Mouse (Mus musculus) frontal cortex, postnatal 10 days (tissue): ENCODE measurements around the gene Ncaph.
"Not testable (repeated sequence)": the region's sequence is repeated elsewhere in the genome, so short reads cannot be mapped to it uniquely, and the experiment has no call there.

Experiments used
- DNase-seq, 2 experiments: peaks; one replicate each; pipeline ENCODE4 v3.0.0; 2022; ENCODE audit warnings: low spot score in 2 of 2, mixed read lengths in 1 of 2

Ncaph gene

GRCm38 (mm10) chr2:127133621-127134461 lies at the start of gene Ncaph:
Ncaph (minus strand) TSS chr2:127133954.
- DNase-seq = peak; percentile 71 to 90

DNA sequence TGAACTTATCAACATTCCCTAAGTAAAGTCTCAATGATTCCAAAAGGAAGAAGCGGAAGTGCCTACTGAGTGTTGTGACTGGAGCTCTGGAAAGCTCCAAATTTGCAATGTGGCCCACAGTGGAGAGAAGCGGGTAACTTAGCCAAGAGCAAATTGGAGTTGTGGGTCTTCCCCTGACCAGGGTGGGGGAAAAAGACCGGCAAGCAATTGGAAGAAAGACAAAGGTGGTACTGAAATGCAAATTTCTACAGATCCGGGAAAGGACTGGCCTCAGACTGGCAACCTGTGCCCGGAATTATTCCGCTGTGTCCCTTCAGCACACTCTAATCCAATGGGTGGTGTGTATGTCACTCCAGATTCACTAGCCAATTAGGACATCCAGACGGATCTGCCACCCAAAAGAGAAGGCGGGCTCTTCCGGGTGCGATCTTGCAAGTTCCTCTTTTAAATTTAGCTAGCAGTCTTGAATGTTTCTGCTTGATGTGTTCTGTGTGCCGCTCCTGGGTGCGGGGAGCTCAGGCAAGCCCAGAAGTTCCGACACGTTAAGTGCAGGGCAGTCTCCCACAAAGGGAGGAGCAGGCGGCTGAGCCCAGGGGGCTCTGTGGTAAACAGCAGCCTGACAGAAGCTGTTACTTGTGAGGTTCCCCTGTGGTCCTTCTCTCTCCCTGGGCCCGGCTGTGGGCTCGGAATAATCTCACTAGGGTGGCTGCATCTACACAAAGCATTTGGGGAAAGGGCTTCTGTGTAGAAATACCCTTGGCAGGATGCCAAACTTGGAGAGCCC lies 49.0 kb upstream of the Ncaph start:
- DNase-seq = peak; percentile 79 to 82

GRCm38 (mm10) chr2:127166261-127166660 lies 32.5 kb upstream of the Ncaph start:
- DNase-seq = not testable (repeated sequence)

GRCm38 (mm10) chr2:127165675-127166074 lies 31.9 kb upstream of the Ncaph start:
- no peak for DNase-seq

GRCm38 (mm10) chr2:127145699-127146098 lies 11.9 kb upstream of the Ncaph start:
- no peak for DNase-seq

- peak in 1 of 2 experiments; percentile 42 for DNase-seq
Observed at GRCm38 (mm10) chr2:127143158-127144063, 9.7 kb upstream of the Ncaph start, which contains the start of gene Itpripl1. Itpripl1 (minus strand) TSS chr2:127143442.

DNA sequence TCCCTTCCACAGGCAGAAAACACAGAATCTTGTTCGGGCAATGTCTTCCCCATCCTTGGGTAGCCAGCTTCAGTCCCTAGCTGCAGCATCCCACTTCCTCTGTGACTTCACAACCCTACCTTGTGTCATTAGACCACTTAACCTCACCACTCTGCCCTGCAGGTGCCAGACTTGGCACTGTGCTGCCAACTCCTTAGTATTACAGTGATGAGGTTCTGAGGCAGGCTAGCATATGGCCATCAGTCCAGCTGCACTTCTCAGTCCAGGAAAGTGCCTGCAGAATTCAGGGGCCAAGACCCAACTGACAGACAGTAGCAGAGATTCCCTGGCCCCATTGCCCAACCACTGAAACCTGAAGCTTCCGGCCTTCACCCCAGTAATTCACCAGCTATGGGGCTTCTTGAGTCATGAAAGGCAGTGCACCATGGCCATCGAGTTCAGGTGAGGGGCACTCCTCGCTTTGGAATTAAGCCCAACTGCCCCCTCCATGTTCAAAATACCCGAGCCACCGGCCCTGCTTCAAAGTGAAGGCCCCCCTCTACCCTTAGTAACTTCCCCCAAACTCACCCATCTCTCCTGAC lies 8.9 kb upstream of the Ncaph start:
- no peak for DNase-seq

- no peak for DNase-seq
Observed at GRCm38 (mm10) chr2:127142031-127142430, 8.3 kb upstream of the Ncaph start.

DNA sequence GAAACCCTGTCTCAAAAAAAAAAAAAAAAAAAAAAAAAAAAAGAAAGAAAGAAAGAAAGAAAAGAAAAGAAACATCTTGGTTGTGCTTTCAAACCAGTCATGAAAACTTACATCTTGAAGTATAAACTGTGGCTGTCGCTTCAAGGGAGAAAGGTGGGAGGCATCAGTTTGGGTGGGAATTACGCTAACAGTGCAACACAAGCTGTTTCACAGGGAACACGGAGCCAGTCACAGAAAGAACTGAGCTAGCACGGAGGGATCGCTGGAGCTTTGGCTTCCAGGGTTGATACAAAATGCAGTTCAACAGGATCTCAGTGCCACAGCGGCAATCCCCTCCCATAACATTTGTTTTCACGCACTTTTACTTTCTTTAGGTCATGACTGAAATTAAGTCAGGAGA lies 6.3 kb upstream of the Ncaph start:
- no peak for DNase-seq

DNA sequence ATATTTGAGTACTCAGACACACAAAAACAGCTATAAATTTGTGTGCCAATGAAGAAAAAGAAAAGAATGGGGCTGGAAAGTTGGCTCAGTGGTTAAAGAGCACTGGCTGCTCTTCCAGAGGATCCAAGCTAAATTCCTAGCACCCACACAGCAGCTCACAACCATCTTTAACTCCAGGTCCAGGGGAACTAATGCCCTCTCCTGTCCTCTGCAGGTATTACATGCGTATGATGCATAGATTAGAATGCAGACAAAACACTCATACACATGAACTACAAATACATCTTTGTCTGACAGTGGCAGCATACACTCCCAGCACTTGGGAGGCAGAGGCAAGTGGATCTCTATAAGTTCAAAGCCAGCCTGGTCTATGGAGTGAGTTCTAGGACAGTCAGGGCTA lies 5.9 kb upstream of the Ncaph start:
- DNase-seq = no peak

- DNase-seq = no peak
Observed at GRCm38 (mm10) chr2:127139094-127139493, 5.3 kb upstream of the Ncaph start.

DNA sequence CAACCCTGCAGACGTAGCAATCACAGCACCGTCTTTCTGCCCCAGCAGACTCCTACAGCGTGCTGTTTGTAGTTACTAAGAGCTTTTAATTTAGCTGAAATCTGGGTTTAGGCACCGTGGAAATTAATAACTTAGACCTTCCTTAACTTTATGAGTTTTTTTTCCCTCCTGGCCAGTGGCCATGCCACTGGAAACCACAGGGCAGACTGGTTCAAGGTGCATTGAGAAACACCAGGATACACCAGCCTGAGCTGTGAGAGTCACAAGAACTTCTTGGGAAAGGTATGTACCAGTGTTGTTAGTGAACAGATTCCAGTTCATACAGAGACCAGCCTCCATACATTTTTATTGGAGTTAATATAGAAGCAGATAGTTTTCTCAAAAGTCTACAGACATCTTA lies 4.7 kb upstream of the Ncaph start:
- DNase-seq = no peak

- no peak for DNase-seq
Observed at GRCm38 (mm10) chr2:127137838-127138420, 4.2 kb upstream of the Ncaph start.

DNA sequence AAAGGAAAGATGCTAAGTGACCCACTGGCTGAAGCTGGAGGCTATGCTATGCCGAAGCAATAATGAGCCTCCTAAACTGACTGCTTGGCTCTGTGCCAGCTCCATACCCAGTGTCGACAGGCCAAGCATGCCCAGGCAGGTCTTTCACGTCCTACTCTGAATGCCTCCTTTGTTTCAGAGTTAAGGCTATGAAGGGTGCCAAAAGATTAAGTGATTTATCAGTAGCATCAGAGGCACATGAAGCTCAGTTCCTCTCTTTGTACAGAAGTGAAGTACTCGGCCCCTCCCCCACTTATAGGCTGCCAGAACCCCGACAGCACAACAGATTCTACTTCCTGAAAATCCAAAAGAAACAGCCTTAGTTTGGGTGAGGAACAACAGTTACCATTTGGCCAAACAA lies 3.2 kb upstream of the Ncaph start:
- no peak for DNase-seq

DNA sequence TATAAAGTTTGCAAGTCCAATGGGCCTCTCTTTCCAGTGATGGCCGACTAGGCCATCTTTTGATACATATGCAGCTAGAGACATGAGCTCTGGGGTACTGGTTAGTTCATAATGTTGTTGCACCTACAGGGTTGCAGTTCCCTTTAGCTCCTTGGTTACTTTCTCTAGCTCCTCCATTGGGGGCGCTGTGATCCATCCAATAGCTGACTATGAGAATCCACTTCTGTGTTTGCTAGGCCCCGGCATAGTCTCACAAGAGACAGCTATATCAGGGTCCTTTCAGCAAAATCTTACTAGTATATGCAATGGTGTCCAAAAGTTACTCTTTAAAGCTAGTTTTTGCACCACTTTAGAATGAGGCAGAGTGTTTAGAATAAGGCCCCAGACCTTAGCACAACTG lies 1.5 kb upstream of the Ncaph start:
- DNase-seq = not testable (repeated sequence)

DNA sequence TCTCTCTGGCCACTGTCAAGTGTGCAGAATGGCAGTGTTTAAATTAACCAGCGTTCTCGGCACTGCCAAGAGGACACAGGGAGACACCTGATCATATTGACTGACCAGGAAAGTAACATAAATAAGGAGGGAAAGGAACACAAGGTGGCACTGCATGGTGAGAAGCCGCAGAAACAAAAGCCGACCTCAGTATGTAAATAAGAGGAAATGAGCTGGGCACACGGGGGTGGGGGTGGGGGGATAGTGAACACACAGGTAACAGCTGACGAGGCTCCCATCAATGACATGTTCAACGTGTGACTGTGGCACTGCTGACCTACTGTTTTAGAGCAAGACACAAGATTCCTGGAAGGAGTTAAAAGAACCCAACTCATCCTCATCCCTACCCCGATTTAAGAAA lies 2.4 kb downstream of the Ncaph start:
- DNase-seq = no peak

DNA sequence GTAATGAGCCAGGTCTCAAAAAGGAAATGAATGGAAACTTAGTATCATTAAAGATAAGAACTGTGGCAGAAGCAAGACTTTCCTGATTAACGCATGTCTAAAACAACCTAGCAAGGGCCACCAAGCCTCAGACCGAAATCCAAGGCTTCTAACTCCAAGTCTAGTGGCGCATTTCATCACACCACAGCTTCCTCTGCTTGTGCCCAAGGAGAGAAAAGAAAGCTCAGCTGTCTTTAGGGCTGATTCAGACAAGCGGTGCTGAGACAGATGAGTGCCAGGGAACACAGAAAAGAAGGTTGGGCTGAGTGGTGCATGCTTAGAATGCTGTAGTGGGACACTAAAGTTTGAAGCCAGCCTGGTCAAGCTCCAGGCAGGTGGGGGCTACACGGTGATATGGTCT lies 4.8 kb downstream of the Ncaph start:
- no peak for DNase-seq

DNA sequence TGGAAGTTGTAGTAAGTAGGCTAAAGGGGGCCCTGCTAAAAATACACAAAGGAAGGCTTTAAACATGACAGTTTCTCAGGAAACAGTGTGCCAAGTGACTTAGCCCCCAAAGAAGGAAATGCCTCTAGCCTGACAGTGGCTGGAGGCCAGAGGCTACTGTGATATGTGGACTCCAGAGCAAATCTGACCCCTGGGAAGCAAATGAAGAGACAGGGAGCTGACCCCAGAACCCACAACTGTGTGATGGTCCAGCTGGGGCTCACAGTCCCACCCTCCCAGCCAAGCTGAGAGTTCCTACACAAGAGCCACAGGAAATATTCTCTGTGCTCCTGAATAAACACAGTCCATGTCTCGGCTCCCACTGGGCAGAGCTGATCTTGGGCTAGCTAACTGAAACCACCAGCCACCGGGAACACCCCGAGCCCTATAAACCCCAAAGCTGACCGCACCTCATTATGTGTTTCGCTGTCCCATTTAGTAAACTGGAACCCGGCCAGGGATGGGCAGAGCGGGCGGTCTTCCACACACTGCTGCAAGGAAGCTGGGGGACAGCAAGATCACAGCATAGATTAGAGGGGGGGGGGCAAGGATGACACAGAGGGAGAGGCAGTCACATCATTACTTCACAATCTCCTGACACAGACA lies 12.0 kb downstream of the Ncaph start:
- DNase-seq = no peak

DNA sequence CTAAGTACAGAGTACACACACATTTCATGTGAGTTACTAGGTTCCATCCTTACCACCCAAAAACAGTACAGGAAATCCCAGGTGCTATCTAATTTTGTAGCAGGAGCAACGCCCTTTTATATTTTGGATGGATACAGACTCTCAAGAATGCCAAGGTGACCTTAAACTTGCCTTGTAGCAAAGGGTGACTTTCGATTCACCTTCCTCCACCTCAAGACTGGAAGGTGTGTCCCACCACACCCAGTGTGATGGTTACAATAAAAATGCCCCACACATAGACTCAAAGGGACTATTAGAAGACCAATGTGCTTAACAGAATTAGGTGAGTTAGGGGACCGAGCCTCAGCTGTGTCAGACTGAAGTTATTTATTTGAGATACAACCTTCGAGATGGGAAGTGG lies 24.8 kb downstream of the Ncaph start:
- DNase-seq = no peak

- no peak for DNase-seq
Observed at GRCm38 (mm10) chr2:127092000-127092399, 41.8 kb downstream of the Ncaph start.

DNA sequence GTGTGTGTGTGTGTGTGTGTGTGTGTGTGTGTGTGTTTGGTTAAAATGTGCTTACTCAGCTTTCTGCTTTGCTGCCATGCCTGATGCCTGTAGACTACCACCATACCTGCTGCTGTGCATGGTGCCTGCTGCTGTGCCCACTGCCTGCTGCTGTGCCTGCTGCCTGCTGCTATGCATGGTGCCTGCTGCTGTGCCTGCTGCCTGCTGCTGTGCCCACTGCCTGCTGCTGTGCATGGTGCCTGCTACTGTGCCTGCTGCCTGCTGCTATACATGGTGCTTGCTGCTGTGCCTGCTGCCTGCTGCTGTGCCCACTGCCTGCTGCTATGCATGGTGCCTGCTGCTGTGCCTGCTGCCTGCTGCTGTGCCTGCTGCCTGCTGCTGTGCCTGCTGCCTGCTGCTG lies 43.6 kb downstream of the Ncaph start:
- not testable (repeated sequence) for DNase-seq
